ENCODE assay signal across 22 mouse cellular contexts in genomic region chrX:57706683-57707308, GRCm38 (mm10).
DNase-seq lines count a peak whose midpoint lies in the region; ATAC-seq and TF ChIP-seq lines count a peak whose summit lies in the region.
"Had no signal": no experiment of that assay in that cellular context is flagged by ENCODE, and none has a peak within 500 bp of the region (broad histone marks: within the 10 kb centered on the region; RNA-seq: fewer than 3 reads in every experiment).

No protein-coding gene starts in this region.

- H3K36me3 ChIP-seq in liver, adult 2 months (ENCODE audit: control insufficient read depth, insufficient read depth, low read length): no peaks in the 10 kb centered on the region
- H3K36me3 ChIP-seq in liver, embryonic 11.5 days (ENCODE audit: control insufficient read depth, insufficient read depth, low read length): no peaks in the 10 kb centered on the region
- H3K36me3 ChIP-seq in midbrain, embryonic 11.5 days (ENCODE audit: control insufficient read depth, insufficient read depth, low read length): no peaks in the 10 kb centered on the region
- H3K36me3 ChIP-seq in midbrain, embryonic 15.5 days (replicated peaks): no peaks in the 10 kb centered on the region
- H3K36me3 ChIP-seq: forebrain, embryonic 15.5 days; heart, embryonic 10.5 days; hindbrain, embryonic 15.5 days; limb, embryonic 10.5 days; lung, embryonic 15.5 days; neural tube, embryonic 12.5 days had no signal

- no peaks in the 10 kb centered on the region for H3K4me1 ChIP-seq in liver, adult 2 months (ENCODE audit: control insufficient read depth, insufficient read depth, low read length)
- no peaks in the 10 kb centered on the region for H3K4me1 ChIP-seq in liver, embryonic 11.5 days (replicated peaks; ENCODE audit: control insufficient read depth, insufficient read depth, low read length)
- H3K4me1 ChIP-seq in midbrain, embryonic 11.5 days (ENCODE audit: control insufficient read depth, insufficient read depth, low read length): peaks cover 5% of the 10 kb centered on the region; the same call in 1 of the 2 replicates
- H3K4me1 ChIP-seq in midbrain, embryonic 15.5 days: no peaks in the 10 kb centered on the region
- H3K4me1 ChIP-seq: forebrain, embryonic 15.5 days; heart, embryonic 10.5 days; hindbrain, embryonic 15.5 days; limb, embryonic 10.5 days; lung, embryonic 15.5 days; megakaryocyte, embryonic 14.5 days; neural tube, embryonic 12.5 days had no signal

- H3K27me3 ChIP-seq in liver, adult 2 months (ENCODE audit: control insufficient read depth, insufficient read depth, low read length): no peaks in the 10 kb centered on the region
- H3K27me3 ChIP-seq in liver, embryonic 11.5 days (replicated peaks; ENCODE audit: control insufficient read depth, insufficient read depth, low read length): no peaks in the 10 kb centered on the region
- no peaks in the 10 kb centered on the region for H3K27me3 ChIP-seq in midbrain, embryonic 11.5 days (ENCODE audit: control insufficient read depth, insufficient read depth, low read length)
- no peaks in the 10 kb centered on the region for H3K27me3 ChIP-seq in midbrain, embryonic 15.5 days (replicated peaks)
- H3K27me3 ChIP-seq: forebrain, embryonic 15.5 days; hindbrain, embryonic 15.5 days; lung, embryonic 15.5 days; neural tube, embryonic 12.5 days had no signal

- peak; percentile 6 to 79 for DNase-seq in adrenal gland, adult (ENCODE audit: inconsistent age in 2 of 2, low spot score in 1 of 2)
- no peak for DNase-seq in adrenal gland, postnatal 10 days
- peak; percentile 39 for DNase-seq in liver, adult 2 months (ENCODE audit: extremely low read depth, low read depth, low spot score)
- no peak for DNase-seq in liver, embryonic 11.5 days (ENCODE audit: low spot score)
- peak; percentile 57 for DNase-seq in midbrain, embryonic 11.5 days (ENCODE audit: low spot score, missing footprints)
- no peak for DNase-seq in urinary bladder, postnatal 4 days (ENCODE audit: low spot score in 2 of 2)
- DNase-seq: cerebellum, adult 18-20 months; cerebellum, postnatal 14 days; heart, postnatal 4 days; kidney, adult 2 months; liver; retina, postnatal 1 day had no signal

- no peak overlapping the region for H3K27ac ChIP-seq in liver, adult 2 months (replicated peaks; ENCODE audit: insufficient read depth, low read depth, low read length)
- H3K27ac ChIP-seq in liver, embryonic 11.5 days (ENCODE audit: low read depth, low read length): no peak overlapping the region
- H3K27ac ChIP-seq in midbrain, embryonic 11.5 days (ENCODE audit: low read depth, low read length): no peak overlapping the region
- no peak overlapping the region for H3K27ac ChIP-seq in midbrain, embryonic 15.5 days
- H3K27ac ChIP-seq: forebrain, embryonic 15.5 days; heart, embryonic 10.5 days; hindbrain, embryonic 15.5 days; kidney, postnatal 0 days; limb, embryonic 10.5 days; lung, embryonic 15.5 days; neural tube, embryonic 12.5 days had no signal

- no peak for ATAC-seq in liver, embryonic 11.5 days (replicated peaks; ENCODE audit: low FRiP score)
- ATAC-seq in midbrain, embryonic 11.5 days (ENCODE audit: low FRiP score): no peak
- ATAC-seq in midbrain, embryonic 15.5 days (replicated peaks): no peak
- ATAC-seq in megakaryocyte, adult 5-6 weeks (ENCODE audit: poor library complexity, severe bottlenecking): peak; percentile 87
- ATAC-seq: forebrain, embryonic 15.5 days had no signal

- no peak overlapping the region for H3K4me3 ChIP-seq in liver, adult 2 months (ENCODE audit: insufficient read depth, low read depth, low read length)
- no peak overlapping the region for H3K4me3 ChIP-seq in liver, embryonic 11.5 days (ENCODE audit: low read depth, low read length)
- no peak overlapping the region for H3K4me3 ChIP-seq in midbrain, embryonic 11.5 days (ENCODE audit: low read depth, low read length)
- no peak overlapping the region for H3K4me3 ChIP-seq in midbrain, embryonic 15.5 days
- H3K4me3 ChIP-seq: forebrain, embryonic 15.5 days; heart, embryonic 10.5 days; hindbrain, embryonic 15.5 days; limb, embryonic 10.5 days; lung, embryonic 15.5 days; megakaryocyte, embryonic 14.5 days; neural tube, embryonic 12.5 days had no signal

- H3K79me2 ChIP-seq in liver, adult 2 months (ENCODE audit: control insufficient read depth, insufficient read depth, low read length): no peaks in the 10 kb centered on the region

- 60% methylated on average over 3 of the region's 3 CpGs for WGBS in liver, adult 2 months
- 53% methylated on average over 3 of the region's 3 CpGs for WGBS in liver, embryonic 11.5 days
- 79% methylated on average over 3 of the region's 3 CpGs for WGBS in midbrain, embryonic 11.5 days
- 62% methylated on average over 3 of the region's 3 CpGs for WGBS in midbrain, embryonic 15.5 days

- no peak overlapping the region for H3K9ac ChIP-seq in liver, adult 2 months (ENCODE audit: low read depth, low read length)
- no peak overlapping the region for H3K9ac ChIP-seq in liver, embryonic 11.5 days (ENCODE audit: low read depth, low read length)
- H3K9ac ChIP-seq in midbrain, embryonic 11.5 days (ENCODE audit: low read length): no peak overlapping the region
- H3K9ac ChIP-seq in midbrain, embryonic 15.5 days: no peak overlapping the region
- H3K9ac ChIP-seq: forebrain, embryonic 15.5 days; hindbrain, embryonic 15.5 days; lung, embryonic 15.5 days; neural tube, embryonic 12.5 days had no signal

- H3K4me2 ChIP-seq in liver, embryonic 11.5 days: no peak overlapping the region
- H3K4me2 ChIP-seq in midbrain, embryonic 11.5 days: no peak overlapping the region
- H3K4me2 ChIP-seq in midbrain, embryonic 15.5 days: no peak overlapping the region
- H3K4me2 ChIP-seq: forebrain, embryonic 15.5 days; hindbrain, embryonic 15.5 days; lung, embryonic 15.5 days; neural tube, embryonic 12.5 days had no signal

- TF ChIP-seq POLR2A in liver, adult 2 months (IDR thresholded peaks at IDR 0.05; ENCODE audit: extremely low read depth, insufficient read depth, low read length): no peak

- TF ChIP-seq CTCF in liver, adult 2 months (IDR thresholded peaks at IDR 0.05; ENCODE audit: low read depth, low read length): no peak

- H3K9me3 ChIP-seq in liver, embryonic 11.5 days (ENCODE audit: control insufficient read depth, low read length): no peaks in the 10 kb centered on the region
- no peaks in the 10 kb centered on the region for H3K9me3 ChIP-seq in midbrain, embryonic 11.5 days (ENCODE audit: control insufficient read depth, low read length)
- no peaks in the 10 kb centered on the region for H3K9me3 ChIP-seq in midbrain, embryonic 15.5 days
- H3K9me3 ChIP-seq: forebrain, embryonic 15.5 days; heart, embryonic 10.5 days; hindbrain, embryonic 15.5 days; limb, embryonic 10.5 days; lung, embryonic 15.5 days; megakaryocyte, embryonic 14.5 days; neural tube, embryonic 12.5 days had no signal

Comparison
In these comparisons a context has a peak if more than half of its experiments do, and no peak if none do; other contexts are left out.
1. DNase-seq: peak in adrenal gland, adult (2 of 2), liver, adult 2 months (single experiment) and midbrain, embryonic 11.5 days (single experiment); none in adrenal gland, postnatal 10 days (single experiment), liver, embryonic 11.5 days (single experiment) and urinary bladder, postnatal 4 days (0 of 2).